Mouse (Mus musculus): ENCODE measurements at regions not wholly inside any gene's neighbourhood (a gene's known extent, or its start where the extent isn't known, plus 50 kb on each side); places are given as distances from the start of the nearest gene placed in this dataset.

DNA sequence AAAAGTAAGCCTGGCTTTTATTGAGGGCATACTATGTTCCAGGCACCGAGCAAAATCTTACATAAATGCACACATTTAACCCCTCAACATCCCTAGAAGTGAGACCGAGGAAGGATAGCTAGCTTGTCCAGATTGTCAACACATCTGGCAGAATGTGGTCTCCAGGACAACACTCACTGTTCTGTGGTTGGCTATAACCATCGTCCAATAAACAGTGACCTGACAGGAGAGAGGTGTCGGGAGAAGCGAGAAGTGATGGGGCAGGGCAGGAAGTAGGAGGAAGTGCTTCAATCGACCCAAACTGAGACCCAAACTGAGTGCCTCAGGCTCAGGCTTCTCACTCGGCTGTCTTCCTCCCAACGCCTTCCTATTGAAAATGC is 70.8 kb upstream of the Picalm start:
- in situ Hi-C loops (cut with MboI, MseI): loop anchor here (5.0 kb wide), 2 partner anchors 47 to 88 kb away; no protein-coding TSS in a partner anchor

DNA sequence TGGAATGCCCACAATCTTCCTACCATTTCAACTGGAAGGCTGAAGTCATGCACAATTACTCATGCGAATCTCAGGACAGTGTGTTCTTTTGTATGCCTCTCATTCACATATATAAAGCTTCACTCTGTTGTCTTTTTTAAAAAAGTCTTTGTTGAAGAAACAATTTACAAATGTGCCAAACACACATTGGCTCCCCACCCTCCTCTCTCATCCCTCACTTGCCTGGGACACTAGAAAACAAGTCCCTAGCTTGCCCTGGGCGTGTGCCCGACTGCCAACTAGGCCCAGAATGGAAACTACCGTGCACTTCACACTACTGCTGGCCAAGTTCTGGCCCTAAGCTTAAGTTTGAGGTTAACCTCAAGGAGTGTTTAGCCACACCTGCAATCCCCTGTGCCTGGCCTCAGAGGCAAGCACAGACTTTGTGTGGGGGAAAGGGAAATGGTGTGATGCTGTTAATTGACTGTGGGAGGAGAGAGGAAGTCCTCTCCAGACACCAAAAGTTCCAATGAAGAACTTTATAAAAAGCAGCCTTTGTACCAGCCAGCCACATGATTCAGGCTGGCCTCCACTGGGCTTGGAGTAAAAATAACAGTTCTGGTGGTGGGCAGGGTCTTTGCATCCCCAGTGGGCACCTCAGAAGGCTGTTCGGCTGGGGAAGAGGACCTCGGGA is 70.2 kb upstream of the Picalm start:
- in situ Hi-C loops (cut with MboI, MseI): loop anchor here (5.0 kb wide), 2 partner anchors 47 to 88 kb away; no protein-coding TSS in a partner anchor

- in situ Hi-C loops (cut with MboI, MseI): no loop called here
These were observed 69.5 kb upstream of the Picalm start for GRCm38 (mm10) chr7:90060343-90061175.

GRCm38 (mm10) chr7:90061701-90062100 is 68.3 kb upstream of the Picalm start:
- in situ Hi-C loops (cut with MboI, MseI): no loop called here

DNA sequence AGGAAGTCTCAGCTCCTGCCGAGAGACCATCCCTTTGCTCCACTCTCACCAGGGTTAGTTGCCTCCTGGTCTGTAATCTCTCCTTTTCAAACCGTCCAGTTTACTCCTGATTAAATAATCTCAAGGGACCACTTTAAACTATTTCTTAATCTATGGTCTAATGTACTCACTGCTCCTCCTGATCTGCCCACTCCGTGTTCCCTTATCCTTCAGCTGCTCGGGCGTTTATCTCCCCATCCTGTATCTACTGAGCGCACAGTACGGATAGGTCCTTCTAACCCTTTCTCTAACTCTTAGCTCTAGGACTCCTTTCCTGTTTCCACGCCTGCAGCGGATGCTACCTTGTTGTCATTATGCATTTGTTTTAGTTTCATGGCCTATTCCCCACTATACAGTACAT is 67.1 kb upstream of the Picalm start:
- in situ Hi-C loops (cut with MboI, MseI): no loop called here

DNA sequence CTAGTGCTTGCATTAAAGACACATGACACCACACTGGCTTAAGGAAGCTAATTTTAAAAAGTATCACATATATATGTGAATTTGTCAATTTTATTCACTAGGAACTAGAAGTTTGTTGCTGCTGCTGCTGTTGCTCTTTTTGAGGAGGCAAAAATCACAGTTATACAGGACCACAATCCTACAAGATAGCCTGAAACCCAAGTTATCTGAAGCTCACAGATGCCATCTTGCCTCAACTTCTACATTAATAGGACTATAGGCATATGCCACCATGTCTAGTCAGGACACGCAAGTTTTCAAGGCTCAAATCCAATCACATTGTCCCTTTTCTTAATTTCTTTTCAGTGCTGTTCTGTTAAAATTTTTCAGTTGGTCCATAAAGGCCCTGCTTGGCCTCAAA is 65.8 kb upstream of the Picalm start:
- in situ Hi-C loops (cut with MboI, MseI): no loop called here

DNA sequence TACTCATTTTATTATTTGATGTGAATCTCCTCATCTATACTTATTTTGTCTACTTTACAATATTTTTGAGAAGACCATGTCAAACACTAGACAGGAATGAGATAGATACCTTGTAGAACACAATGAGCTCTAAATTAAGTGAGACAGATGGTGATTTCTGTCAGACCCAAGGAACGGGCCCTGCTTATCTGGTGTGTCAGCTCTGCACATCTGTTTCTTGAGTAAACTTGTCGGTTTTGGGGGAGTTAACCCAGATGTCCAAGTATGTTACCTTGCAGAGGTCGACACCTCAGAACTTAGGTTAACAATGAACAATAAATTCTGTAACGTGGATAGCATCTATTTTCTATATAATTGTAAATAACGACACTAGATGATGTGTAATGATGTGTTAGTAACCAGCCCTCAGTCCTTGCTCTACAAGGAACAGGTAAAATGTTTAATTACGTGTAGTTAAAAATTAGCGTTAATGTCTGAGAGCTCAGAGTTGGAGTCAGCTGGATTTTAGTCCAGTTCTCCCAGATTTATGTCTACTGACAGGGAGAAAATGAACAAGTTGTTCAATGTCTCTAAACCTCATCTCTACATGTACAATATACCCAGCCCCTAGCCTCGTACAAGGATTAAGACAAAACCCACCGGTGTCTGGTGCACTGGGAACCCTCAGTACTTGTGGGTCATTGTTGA is 64.6 kb upstream of the Picalm start:
- in situ Hi-C loops (cut with MboI, MseI): no loop called here

- in situ Hi-C loops (cut with MboI, MseI): no loop called here
These were observed 63.7 kb upstream of the Picalm start for GRCm38 (mm10) chr7:90066275-90066674.

- in situ Hi-C loops (cut with MboI, MseI): no loop called here
These were observed 61.9 kb upstream of the Picalm start for GRCm38 (mm10) chr7:90067961-90068665.

- in situ Hi-C loops (cut with MboI, MseI): loop anchor here (5.0 kb wide), 1 partner anchor 37 kb away; no protein-coding TSS in a partner anchor
These were observed 59.7 kb upstream of the Picalm start for GRCm38 (mm10) chr7:90070267-90070666.

GRCm38 (mm10) chr7:90073865-90074264 is 56.1 kb upstream of the Picalm start:
- in situ Hi-C loops (cut with MboI, MseI): loop anchor here (5.0 kb wide), 1 partner anchor 33 kb away; no protein-coding TSS in a partner anchor

- in situ Hi-C loops (cut with MboI, MseI): loop anchor here (5.0 kb wide), 1 partner anchor 33 kb away; no protein-coding TSS in a partner anchor
These were observed 55.4 kb upstream of the Picalm start for GRCm38 (mm10) chr7:90074592-90074991.

DNA sequence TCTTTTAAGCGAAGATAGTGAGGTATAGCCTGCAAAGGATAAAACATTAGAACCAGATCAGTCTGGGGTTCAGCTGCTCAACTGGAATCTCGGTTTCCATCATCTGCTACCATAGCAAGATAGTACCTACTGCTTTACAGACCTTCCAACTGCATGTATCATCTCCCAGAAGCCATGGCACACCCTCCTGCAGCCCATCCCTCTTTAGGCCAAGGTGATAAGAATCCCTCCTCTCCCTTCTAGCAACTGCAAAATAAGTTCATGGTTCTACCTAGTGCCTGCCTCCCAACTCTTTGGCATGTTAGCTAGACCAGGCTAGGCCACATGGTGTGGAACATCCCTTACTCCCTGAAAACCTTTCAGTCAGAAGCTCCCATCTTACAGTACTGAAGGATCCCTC is 52.4 kb upstream of the Picalm start:
- in situ Hi-C loops (cut with MboI, MseI): no loop called here

DNA sequence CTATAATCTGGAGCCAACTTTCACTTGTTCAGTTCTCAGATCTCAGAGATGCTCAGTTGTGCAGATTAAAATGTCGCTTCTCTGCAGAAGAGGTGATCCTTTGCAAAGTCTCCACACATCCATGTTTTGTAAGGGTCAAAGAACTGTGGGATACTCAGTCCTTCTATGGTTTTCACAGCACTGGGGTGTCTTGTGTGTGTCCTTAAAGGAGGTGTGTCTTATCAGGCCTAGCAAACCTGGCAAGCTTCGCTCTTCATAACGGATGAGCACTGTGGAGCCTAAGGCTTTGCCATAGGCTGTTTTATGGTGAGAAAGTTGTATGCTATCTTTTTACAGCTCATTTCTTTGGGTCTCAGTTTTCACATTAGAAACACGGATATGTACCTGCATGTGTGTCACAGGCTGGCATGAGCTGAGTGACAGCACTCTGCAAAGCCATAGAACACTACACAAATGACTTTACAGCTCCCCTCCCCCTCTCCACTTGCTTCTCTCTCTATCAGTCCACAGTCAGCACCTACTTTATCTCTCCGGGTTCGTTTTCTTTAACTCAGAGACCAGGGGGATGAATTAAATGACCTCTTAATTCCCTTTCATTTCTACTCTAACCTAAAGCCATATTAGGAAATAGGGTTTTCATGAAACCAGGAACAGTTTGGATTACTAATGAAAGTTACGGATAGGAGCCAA is 49.8 kb upstream of the Picalm start:
- in situ Hi-C loops (cut with MboI, MseI): no loop called here

Measured in T-helper 1 cell (primary cell).